Mouse (Mus musculus) erythroblast, embryonic 14.5 days (primary cell): ENCODE data around the gene Krt76. TPM values are rescaled to one million over a fixed set of nuclear protein-coding genes. Genes with fewer than 3 reads are reported as not detected.

Experiments
- H3K27me3 ChIP-seq: 2 replicates; pipeline ENCODE4 v1.6.1; 2012; ENCODE audit warnings: inconsistent platforms; ENCODE audit not compliant: control insufficient read depth
- H3K36me3 ChIP-seq: 2 replicates; pipeline ENCODE4 v1.6.1; 2012; ENCODE audit warnings: mild to moderate bottlenecking, inconsistent platforms; ENCODE audit not compliant: control insufficient read depth
- H3K4me1 ChIP-seq: 2 replicates; pipeline ENCODE4 v1.6.1; 2012; ENCODE audit warnings: inconsistent platforms; ENCODE audit not compliant: control insufficient read depth
- H3K4me3 ChIP-seq: replicated peaks from 2 replicates; pipeline ENCODE3; 2012; ENCODE audit warnings: moderate library complexity, mild to moderate bottlenecking, inconsistent platforms
- H3K9me3 ChIP-seq: 2 replicates; pipeline ENCODE4 v1.6.1; 2012; ENCODE audit warnings: low read length, inconsistent platforms, mixed read lengths; ENCODE audit not compliant: control insufficient read depth
- GATA1 ChIP-seq: IDR thresholded peaks from 2 replicates; pipeline ENCODE4 v1.6.1; 2012; ENCODE audit warnings: low read length, inconsistent platforms, mixed read lengths
- TAL1 ChIP-seq: IDR thresholded peaks from 3 replicates; pipeline ENCODE4 v1.6.1; 2012; ENCODE audit warnings: low read length, inconsistent platforms, mixed read lengths
- polyA plus RNA-seq: library from polyadenylated mRNA; stranded (reverse); fragments of >175 nt; gene quantifications from 2 replicates; pipeline ENCODE4 v1.2.3, GENCODE M21; 2012

The Krt76 gene
- polyA plus RNA-seq, 1 experiment = not detected

DNA sequence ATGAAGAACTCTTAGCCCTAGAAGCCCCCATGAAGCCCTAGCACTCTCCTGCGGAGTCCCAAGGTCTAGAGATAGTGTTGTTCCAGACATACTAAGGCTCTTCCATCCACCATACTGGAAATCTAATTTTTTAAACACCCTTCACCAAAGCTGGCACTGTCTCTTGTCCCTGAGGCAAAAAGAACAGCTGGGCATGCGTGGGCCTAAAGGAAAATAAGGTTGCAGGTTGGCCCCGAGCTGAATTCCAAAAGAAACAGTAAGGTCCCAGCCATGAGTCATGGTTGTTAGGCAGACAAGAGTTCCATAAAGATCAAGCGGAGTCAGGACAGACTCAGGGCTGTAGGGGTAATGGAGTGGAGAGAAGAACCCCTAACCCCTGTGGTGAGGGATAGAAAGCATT lies 19.5 kb downstream of the Krt76 start:
- no peak for TF ChIP-seq GATA1
- no peak for TF ChIP-seq TAL1
- Histone ChIP-seq H3K36me3 (no peaks in the 10 kb centered on the region), H3K4me3 (no peak overlapping the region), H3K27me3 (peaks cover 3% of the 10 kb centered on the region; the same call in 1 of the 2 replicates), H3K9me3 (no peaks in the 10 kb centered on the region), H3K4me1 (no peaks in the 10 kb centered on the region)

DNA sequence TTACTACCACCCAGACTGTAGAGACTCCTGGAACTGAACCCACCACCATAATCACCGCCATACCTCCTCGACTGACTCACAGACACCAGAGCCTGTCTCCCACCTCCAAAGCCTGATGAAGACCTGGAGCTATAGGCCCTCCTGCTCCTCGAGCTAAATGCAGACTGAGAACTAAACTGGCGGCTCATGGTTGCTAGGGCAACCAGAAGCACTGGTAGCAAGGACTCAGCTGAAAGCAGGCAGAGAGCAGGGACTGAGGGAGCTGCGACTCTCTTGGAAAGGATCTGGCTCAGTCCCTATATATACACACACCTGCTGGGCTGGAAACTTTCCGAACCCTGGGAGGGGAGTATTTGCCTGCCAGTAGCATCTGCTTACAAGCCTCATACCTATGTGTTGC lies 23.3 kb downstream of the Krt76 start, which contains the start of gene Krt77:
TSS of gene Krt77 (minus strand) at position 275 of the 400 bp plus-strand sequence.
- no peak within 1 kb of the TSS for H3K4me3 ChIP-seq
- no peaks in the 10 kb centered on the region for H3K4me1 ChIP-seq
- no peaks in the 10 kb centered on the region for H3K36me3 ChIP-seq
- H3K27me3 ChIP-seq = peaks cover 3% of the 10 kb centered on the region; the same call in 1 of the 2 replicates
- TF ChIP-seq TAL1 = no peak
- no peak for TF ChIP-seq GATA1
- no peaks in the 10 kb centered on the region for H3K9me3 ChIP-seq

DNA sequence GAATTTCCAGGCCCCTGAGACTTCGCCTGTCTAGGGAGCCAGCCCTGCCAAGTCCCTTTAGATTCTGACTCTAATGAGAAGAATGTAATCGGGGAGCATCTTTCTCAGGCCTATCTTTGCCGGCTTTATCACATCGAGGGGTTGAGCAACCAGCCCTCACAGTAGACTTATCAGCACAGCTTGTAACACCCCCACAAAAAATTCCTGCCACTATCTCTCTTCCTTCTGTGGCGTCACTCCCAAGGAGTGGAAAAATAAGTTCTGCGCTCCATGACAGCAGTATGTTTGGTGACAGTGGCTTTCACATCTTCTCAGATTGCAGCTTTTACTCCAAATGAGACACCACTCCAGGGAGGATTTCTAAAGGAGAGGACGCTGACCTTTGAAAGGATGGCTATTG lies 26.0 kb downstream of the Krt76 start:
- Histone ChIP-seq H3K36me3 (no peaks in the 10 kb centered on the region), H3K9me3 (no peaks in the 10 kb centered on the region), H3K4me3 (no peak overlapping the region), H3K27me3 (peaks cover 4% of the 10 kb centered on the region), H3K4me1 (no peaks in the 10 kb centered on the region)
- TF ChIP-seq TAL1 = no peak
- TF ChIP-seq GATA1 = no peak

DNA sequence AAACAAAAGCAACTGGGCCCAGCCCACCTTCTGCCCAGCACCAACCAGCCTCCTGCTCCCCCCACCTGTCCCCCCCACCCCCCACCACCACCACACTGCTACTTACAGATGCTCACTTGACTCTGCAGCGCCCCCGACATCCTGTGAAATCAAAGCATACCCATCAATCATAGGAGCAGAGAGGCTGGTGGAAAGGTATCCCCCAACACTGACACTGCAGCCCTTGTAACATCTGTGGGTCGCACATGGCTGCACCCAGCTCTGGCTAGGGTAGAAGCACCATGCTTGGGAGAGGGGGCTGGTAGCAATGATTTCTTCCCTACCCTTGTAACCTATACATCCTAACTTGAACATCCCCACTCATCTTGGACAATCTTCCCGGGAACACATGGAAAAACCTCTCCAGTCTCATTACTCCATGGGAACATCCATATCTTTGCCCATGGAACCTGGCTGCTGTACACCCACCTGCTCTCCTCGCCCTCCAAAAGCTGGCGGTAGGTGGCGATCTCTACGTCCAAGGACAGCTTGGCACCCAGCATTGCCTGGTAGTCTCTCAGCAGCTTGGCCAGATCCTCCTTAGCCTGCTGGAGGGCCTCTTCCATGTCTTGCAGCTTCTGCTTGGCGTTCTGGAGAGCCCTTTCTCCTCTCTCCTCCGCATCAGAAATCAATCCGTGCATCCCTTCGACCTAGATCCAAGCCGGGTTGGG lies 32.1 kb downstream of the Krt76 start:
- Histone ChIP-seq H3K4me3 (no peak overlapping the region), H3K9me3 (no peaks in the 10 kb centered on the region), H3K27me3 (peaks cover 45% of the 10 kb centered on the region), H3K36me3 (no peaks in the 10 kb centered on the region), H3K4me1 (no peaks in the 10 kb centered on the region)
- TF ChIP-seq TAL1 (no peak), GATA1 (no peak)

DNA sequence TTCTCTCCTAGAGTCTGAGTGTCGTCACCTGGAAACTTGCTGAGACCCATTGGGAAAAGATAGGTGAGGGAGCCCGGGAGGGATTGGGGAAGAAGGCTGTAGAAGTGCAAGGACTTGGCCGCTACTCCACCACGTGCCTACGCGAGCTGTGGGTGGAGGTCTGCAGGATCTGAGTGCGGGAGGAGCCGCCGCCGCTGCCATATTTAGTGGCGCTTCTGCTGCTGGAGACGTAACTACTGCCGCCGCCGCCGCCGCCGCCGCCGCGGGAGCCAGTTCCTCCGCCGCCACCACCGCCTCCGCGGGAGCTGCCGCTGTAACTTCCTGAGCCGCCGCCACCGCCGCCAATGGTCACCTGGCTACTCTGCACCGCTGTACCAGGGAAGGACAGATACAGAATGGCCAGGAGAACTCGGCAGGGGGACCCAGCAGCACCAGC lies 33.0 kb downstream of the Krt76 start:
- Histone ChIP-seq H3K36me3 (no peaks in the 10 kb centered on the region), H3K4me3 (no peak overlapping the region), H3K9me3 (no peaks in the 10 kb centered on the region), H3K27me3 (peaks cover 46% of the 10 kb centered on the region), H3K4me1 (no peaks in the 10 kb centered on the region)
- TF ChIP-seq TAL1 (no peak), GATA1 (no peak)

DNA sequence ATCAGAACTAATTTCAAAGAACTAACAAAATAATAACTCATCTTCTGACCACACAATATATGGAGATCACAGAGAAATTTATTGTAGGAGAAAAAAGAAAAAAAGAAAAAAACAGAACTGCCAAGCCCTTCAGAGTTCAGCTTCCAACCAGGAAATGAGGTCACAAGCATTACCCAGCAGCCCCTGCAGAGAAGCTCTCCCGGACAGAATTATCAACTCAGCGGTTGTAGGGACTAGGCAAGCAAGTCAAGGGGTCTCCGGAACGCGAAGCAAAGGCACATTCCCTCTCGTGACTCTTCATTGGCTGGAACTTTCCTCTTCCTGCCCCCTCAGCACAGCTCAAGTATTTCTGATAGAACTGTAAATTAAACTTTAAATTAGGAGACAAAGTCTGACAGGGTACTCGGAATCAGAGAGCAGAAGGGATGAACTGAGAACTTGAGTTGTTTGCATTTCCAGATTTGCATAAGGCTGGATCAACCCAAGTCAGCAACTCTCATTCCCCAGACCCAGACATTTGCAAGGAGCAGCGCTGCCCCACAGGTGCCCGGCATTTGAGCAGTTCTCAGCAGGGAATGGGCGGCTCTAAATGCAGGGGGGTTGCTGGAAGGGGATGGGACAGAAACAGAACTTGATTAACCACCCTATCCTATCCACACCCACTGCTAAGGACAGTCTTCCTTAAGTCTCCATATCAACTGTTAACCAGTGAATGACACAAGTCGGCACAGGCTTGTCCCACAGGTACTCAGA lies 33.9 kb downstream of the Krt76 start:
- H3K9me3 ChIP-seq = no peaks in the 10 kb centered on the region
- no peaks in the 10 kb centered on the region for H3K4me1 ChIP-seq
- no peaks in the 10 kb centered on the region for H3K36me3 ChIP-seq
- peaks cover 50% of the 10 kb centered on the region for H3K27me3 ChIP-seq
- H3K4me3 ChIP-seq = no peak overlapping the region
- no peak for TF ChIP-seq TAL1
- TF ChIP-seq GATA1 = no peak

DNA sequence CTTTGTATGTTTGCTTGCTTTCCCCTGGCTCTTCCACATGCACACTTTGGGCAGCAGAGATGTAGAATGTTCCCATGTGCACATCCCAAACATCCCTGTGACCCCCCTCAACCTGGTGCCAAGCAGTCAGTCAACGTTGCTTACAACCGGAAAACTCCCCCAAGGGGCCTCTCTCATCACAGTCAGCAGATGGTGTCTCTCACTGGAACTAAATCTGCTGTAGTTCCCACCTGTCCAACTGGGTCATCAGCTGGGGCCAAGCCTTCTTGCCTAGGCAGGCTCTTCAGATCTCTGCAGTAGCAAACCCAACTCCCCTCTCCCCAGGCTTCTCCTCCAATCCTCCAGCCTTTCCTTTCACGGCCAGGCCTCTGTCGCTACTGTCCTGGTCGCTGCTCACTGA lies 36.0 kb downstream of the Krt76 start:
- Histone ChIP-seq H3K4me3 (no peak overlapping the region), H3K9me3 (no peaks in the 10 kb centered on the region), H3K27me3 (peaks cover 52% of the 10 kb centered on the region), H3K36me3 (no peaks in the 10 kb centered on the region), H3K4me1 (no peaks in the 10 kb centered on the region)
- TF ChIP-seq GATA1 (no peak), TAL1 (no peak)

DNA sequence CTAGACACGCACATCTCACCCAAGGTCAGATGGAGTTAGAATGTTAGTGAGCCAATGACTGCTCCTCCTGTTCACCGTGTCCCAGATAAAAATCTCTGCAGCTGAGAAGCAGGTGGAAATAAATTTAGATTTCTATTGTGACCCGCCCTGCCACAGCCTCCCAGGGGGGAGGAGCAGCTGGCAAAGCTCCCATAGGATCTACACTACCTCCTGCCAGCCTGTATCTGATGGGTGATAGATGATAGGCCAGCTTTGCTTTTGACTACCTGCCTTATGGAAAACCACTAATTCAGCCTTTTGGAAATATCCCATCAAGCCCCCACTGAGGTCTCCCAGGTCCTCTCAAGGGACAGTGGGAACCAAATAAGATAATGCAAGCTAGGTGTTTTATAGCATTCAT lies 37.0 kb downstream of the Krt76 start:
- Histone ChIP-seq H3K36me3 (no peaks in the 10 kb centered on the region), H3K4me3 (no peak overlapping the region), H3K4me1 (no peaks in the 10 kb centered on the region), H3K27me3 (peaks cover 42% of the 10 kb centered on the region), H3K9me3 (no peaks in the 10 kb centered on the region)
- TF ChIP-seq GATA1 (no peak), TAL1 (no peak)

DNA sequence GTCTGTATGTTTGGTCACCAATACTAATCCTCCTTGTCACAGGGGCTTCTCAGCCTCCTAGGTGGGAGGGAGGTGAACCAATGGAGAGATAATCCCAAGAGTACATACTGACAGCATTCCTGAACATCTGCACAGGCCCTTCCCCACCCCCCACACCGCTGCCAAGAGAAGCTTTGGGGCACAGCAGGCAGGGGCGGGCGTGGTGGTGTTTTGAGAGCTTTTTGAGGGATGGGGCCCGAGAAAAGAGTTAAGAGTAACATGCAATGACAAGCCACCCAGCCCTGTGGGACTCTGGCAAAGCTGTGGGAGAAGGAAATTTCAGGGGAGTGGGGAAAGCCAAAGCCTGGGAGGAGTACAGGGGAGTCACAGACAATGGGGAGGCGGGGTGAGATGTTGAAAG lies 38.4 kb downstream of the Krt76 start:
- Histone ChIP-seq H3K27me3 (peaks cover 28% of the 10 kb centered on the region), H3K4me3 (no peak overlapping the region), H3K9me3 (no peaks in the 10 kb centered on the region), H3K4me1 (no peaks in the 10 kb centered on the region), H3K36me3 (no peaks in the 10 kb centered on the region)
- no peak for TF ChIP-seq TAL1
- TF ChIP-seq GATA1 = no peak
